Mouse (Mus musculus) C2C12 (cell line): ENCODE results near the gene Castor2. TPM values are rescaled to one million over a fixed set of nuclear protein-coding genes. Genes with fewer than 3 reads are reported as not detected.
A peak's percentile ranks its signal among the peaks of the same experiment; 100 is the strongest.

ENCODE experiments used
- H3K27me3 ChIP-seq: one replicate; pipeline ENCODE4 v1.6.1; 2011; ENCODE audit not compliant: control insufficient read depth, insufficient read depth, insufficient read length
- H3K36me3 ChIP-seq: one replicate; pipeline ENCODE4 v1.6.1; 2011; ENCODE audit not compliant: control insufficient read depth, insufficient read depth
- H3K4me3 ChIP-seq: one replicate; pipeline ENCODE4 v1.5.1; 2011; ENCODE audit warnings: mild to moderate bottlenecking, control low read depth; ENCODE audit not compliant: poor library complexity, insufficient read depth, severe bottlenecking
- H3K79me2 ChIP-seq: one replicate; pipeline ENCODE4 v1.6.1; 2011; ENCODE audit not compliant: control insufficient read depth, insufficient read depth
- H3K79me3 ChIP-seq: one replicate; pipeline ENCODE4 v1.6.1; 2011; ENCODE audit warnings: low read depth, control low read depth
- H3ac ChIP-seq: one replicate; pipeline ENCODE3; 2011; ENCODE audit warnings: low read depth; ENCODE audit not compliant: control insufficient read depth, insufficient read length
- CEBPB ChIP-seq: IDR thresholded peaks from one replicate; pipeline ENCODE4 v1.6.1; 2011; ENCODE audit warnings: low read depth, mild to moderate bottlenecking, control low read depth, moderate library complexity
- CTCF ChIP-seq: IDR thresholded peaks from one replicate; pipeline ENCODE4 v1.5.1; 2011; ENCODE audit not compliant: control insufficient read depth, insufficient read depth, insufficient read length
- FOSL1 ChIP-seq: IDR thresholded peaks from one replicate; pipeline ENCODE4 v1.8.0; 2011; ENCODE audit warnings: mild to moderate bottlenecking, low read length; ENCODE audit not compliant: poor library complexity, insufficient read depth, severe bottlenecking
- MAX ChIP-seq: IDR thresholded peaks from one replicate; pipeline ENCODE4 v1.6.1; 2011; ENCODE audit warnings: mild to moderate bottlenecking, control low read depth
- MYOD1 ChIP-seq: IDR thresholded peaks from one replicate; pipeline ENCODE4 v1.6.1; 2011; ENCODE audit warnings: low read depth; ENCODE audit not compliant: control insufficient read depth, insufficient read length
- MYOG ChIP-seq: IDR thresholded peaks from one replicate; pipeline ENCODE4 v1.6.1; 2011; ENCODE audit not compliant: control insufficient read depth, insufficient read length; ENCODE audit errors: extremely low read depth
- USF1 ChIP-seq: IDR thresholded peaks from one replicate; pipeline ENCODE4 v1.6.1; 2011; ENCODE audit warnings: low read depth, mild to moderate bottlenecking, control low read depth, moderate library complexity
- long read RNA-seq, 2 experiments: library from polyadenylated mRNA; unstranded; transcript quantifications; one replicate each; pipeline ENCODE4 v2.0.0; 2019 to 2020
- polyA plus RNA-seq: library from polyadenylated mRNA; unstranded; fragments of >200 nt; fragmentation: generic; extraction: Trizol; gene quantifications from one replicate; pipeline ENCODE4 v1.2.1, GENCODE M21; 2012; ENCODE audit warnings: missing spikeins

The Castor2 gene
- 3.0 TPM for polyA plus RNA-seq
- long read RNA-seq, experiment 1, full-length matches to known transcripts: 2 of 7 reads
- long read RNA-seq, experiment 1, partial matches to known transcripts: 0 of 7 reads
- long read RNA-seq, experiment 1, other reads (novel, unspliced or antisense): 5 of 7 reads
- long read RNA-seq, experiment 2, full-length matches to known transcripts: 17 of 25 reads
- long read RNA-seq, experiment 2, partial matches to known transcripts: 0 of 25 reads
- long read RNA-seq, experiment 2, other reads (novel, unspliced or antisense): 8 of 25 reads

DNA sequence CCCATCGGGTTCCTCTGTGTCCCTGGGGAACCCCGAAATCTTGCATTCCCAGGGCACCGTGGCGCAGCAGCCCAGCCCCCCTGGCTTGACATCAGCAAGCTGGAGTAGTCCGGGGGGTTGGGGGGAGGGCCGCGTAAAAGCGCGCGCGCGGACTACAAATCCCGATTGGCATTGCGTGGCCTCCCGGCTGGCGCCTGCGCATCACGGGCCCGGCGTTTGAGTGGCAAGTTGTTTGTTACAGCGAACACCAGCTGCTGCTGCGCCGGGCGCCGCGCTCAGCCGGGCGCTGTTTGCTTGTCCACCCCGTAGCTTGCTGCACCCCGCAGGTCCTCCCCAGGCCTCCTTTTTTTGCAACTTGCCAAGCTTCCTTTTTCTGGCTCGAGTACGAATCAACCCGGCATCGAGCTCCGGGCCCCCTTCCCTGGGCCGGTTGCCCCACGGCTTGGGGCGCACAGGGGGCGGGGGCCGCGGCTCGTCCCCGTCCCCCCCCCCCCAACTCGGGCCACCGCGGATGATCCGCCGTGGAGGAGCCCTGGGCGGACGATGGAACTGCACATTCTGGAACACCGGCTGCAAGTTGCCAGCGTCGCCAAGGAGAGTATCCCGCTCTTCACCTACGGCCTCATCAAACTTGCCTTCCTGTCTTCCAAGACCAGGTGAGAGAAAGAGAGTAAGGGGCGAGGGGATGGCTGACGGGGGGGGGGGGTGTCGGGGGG, at the start of gene Castor2:
Gene Castor2, plus strand, starts transcription at position 216 of the 716 bp plus-strand sequence.
- Histone ChIP-seq H3K27me3 (no peaks in the 10 kb centered on the region), H3K79me3 (no peaks in the 10 kb centered on the region), H3ac (peak within 1 kb of the TSS; percentile 62), H3K79me2 (no peaks in the 10 kb centered on the region), H3K4me3 (peak within 1 kb of the TSS; percentile 48), H3K36me3 (no peaks in the 10 kb centered on the region)
- TF ChIP-seq MYOD1 (peak; percentile 33), FOSL1 (no peak), CTCF (no peak), MAX (no peak), CEBPB (no peak)

DNA sequence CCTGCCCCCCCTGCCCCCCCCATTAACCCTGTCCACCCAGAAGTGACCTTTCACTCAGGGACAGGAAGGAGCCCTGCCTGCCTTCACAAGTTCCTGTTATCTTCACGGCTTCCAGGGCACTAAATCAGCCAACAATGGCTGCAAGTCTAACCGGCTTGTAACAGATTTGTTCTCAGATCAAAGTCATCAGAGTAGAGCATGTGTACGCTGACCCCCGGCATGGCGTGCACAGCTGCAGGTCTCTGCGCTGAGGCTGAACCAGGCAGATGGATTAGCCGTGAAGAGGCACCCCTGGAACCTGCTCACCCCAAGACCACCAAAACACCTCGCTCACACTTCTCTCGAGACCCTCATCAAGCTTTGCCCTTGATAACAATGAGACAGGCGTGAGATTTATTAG, 48.8 kb upstream of the Castor2 start:
- no peaks in the 10 kb centered on the region for H3K79me2 ChIP-seq
- H3K36me3 ChIP-seq: no peaks in the 10 kb centered on the region
- no peaks in the 10 kb centered on the region for H3K27me3 ChIP-seq
- no peak overlapping the region for H3ac ChIP-seq
- H3K79me3 ChIP-seq: no peaks in the 10 kb centered on the region
- no peak for TF ChIP-seq MAX
- no peak for TF ChIP-seq CTCF
- TF ChIP-seq MYOD1: no peak
- no peak for TF ChIP-seq CEBPB
- TF ChIP-seq USF1: no peak
- no peak for TF ChIP-seq FOSL1
- no peak for TF ChIP-seq MYOG
- no peak overlapping the region for H3K4me3 ChIP-seq

DNA sequence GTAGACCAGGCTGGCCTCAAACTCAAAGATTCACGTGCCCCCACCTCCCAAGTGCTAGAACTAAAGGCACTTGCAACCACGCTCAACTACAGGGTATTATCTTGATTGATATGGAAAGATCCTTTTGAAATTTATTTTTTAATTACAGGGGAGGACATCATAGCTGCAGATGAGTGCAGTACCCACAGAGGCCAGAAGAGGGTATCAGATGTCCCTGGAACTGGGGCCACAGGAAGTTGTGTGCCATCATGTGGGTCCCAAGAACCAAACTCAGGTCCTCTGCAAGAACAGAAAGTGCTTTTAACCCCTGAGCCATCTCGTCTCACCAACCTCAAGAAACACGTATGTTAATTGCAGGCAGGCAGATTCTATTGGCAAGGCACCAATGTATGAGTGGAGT, 46.9 kb upstream of the Castor2 start:
- no peak for TF ChIP-seq CTCF
- TF ChIP-seq CEBPB: no peak
- H3K36me3 ChIP-seq: no peaks in the 10 kb centered on the region
- no peak overlapping the region for H3K4me3 ChIP-seq
- H3K27me3 ChIP-seq: no peaks in the 10 kb centered on the region
- no peaks in the 10 kb centered on the region for H3K79me3 ChIP-seq
- H3K79me2 ChIP-seq: no peaks in the 10 kb centered on the region
- no peak overlapping the region for H3ac ChIP-seq

DNA sequence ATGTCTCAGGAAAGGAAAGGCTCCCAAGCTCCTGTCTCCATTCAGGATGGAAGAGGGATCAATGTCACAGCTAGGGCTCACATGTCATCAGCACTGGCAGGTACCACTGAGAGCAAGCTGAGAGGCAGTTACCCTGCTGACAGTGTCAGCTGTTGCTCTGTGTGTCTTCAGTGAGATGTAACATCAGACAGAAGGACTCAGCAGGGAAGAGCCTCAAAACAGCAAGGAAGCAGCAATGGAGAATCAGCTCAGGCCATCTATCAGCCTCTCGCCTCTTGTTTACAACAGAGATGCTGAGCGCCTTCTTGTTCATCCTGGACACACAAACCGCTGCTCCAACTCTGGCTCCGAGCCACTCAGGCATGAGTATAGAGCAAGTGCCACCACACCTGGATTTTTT, 45.0 kb upstream of the Castor2 start:
- Histone ChIP-seq H3K27me3 (no peaks in the 10 kb centered on the region), H3K4me3 (no peak overlapping the region), H3ac (no peak overlapping the region), H3K79me2 (no peaks in the 10 kb centered on the region), H3K36me3 (no peaks in the 10 kb centered on the region), H3K79me3 (no peaks in the 10 kb centered on the region)
- TF ChIP-seq MYOG (no peak), MAX (no peak), CEBPB (no peak), FOSL1 (no peak), USF1 (no peak), MYOD1 (no peak), CTCF (no peak)

DNA sequence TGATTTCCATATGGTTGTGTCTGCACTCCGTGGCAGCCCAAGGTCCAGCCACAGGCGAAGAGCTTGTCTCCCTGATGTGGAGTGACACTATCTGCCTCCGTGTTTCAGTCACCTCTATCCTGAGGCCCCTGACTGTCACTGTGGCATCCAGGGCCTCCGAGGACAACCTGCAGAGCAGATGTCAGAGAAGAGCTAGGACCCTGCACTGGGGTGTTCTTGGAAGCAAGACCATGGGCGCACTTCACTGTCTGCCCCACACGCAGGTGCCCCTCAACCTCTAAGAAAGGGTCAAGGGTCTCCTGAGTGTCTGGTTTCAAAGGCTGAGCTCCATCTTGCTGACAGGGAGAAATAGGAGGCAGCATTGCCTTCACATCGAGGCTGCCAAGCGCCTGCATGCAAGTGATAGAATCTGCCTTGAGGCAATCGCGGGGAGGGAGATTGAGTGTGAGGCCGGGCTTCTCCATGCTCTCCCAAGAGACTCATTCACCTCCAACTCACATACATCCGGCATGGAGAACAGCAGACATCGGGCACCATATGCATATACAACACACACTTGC, 40.6 kb upstream of the Castor2 start:
- H3K79me2 ChIP-seq: no peaks in the 10 kb centered on the region
- H3ac ChIP-seq: no peak overlapping the region
- no peak overlapping the region for H3K4me3 ChIP-seq
- H3K27me3 ChIP-seq: no peaks in the 10 kb centered on the region
- no peak for TF ChIP-seq CEBPB
- TF ChIP-seq USF1: no peak
- TF ChIP-seq FOSL1: no peak
- no peak for TF ChIP-seq CTCF
- no peak for TF ChIP-seq MYOG
- TF ChIP-seq MYOD1: no peak
- TF ChIP-seq MAX: no peak
- H3K36me3 ChIP-seq: no peaks in the 10 kb centered on the region
- H3K79me3 ChIP-seq: no peaks in the 10 kb centered on the region
